Mouse (Mus musculus): ENCODE results near the gene Itsn1.

Gene Itsn1

GRCm38 (mm10) chr16:91953967-91954366, 224.9 kb downstream of the Itsn1 start:
- no peak for DNase-seq (ENCODE audit: low spot score)

GRCm38 (mm10) chr16:91954766-91955165, 225.7 kb downstream of the Itsn1 start:
- no peak for DNase-seq (ENCODE audit: low spot score)

- DNase-seq (ENCODE audit: low spot score): no peak
Observed at GRCm38 (mm10) chr16:91962204-91962893, 233.3 kb downstream of the Itsn1 start.

- DNase-seq (ENCODE audit: low spot score): no peak
Observed at GRCm38 (mm10) chr16:91962894-91963555, 233.9 kb downstream of the Itsn1 start.

- DNase-seq (ENCODE audit: low spot score): no peak
Observed at GRCm38 (mm10) chr16:91963556-91963900, 234.4 kb downstream of the Itsn1 start.

- DNase-seq (ENCODE audit: low spot score): no peak
Observed at GRCm38 (mm10) chr16:91964308-91965178, 235.5 kb downstream of the Itsn1 start.

GRCm38 (mm10) chr16:91968725-91969124, 239.6 kb downstream of the Itsn1 start:
- DNase-seq (ENCODE audit: low spot score): no peak

- DNase-seq (ENCODE audit: low spot score): no peak
Observed at GRCm38 (mm10) chr16:91969516-91970031, 240.5 kb downstream of the Itsn1 start.
